Mouse (Mus musculus) central nervous system, embryonic 18 days (tissue): Measurements from ENCODE around the gene H2-M10.6. TPM values are rescaled to one million over a fixed set of nuclear protein-coding genes. Genes with fewer than 3 reads are reported as not detected.

Experiments used
- polyA plus RNA-seq: library from polyadenylated mRNA; depleted of rRNA; stranded (reverse); fragments of >200 nt; gene quantifications from 2 replicates; pipeline ENCODE4 v1.2.3, GENCODE M21; 2012; rRNA removed

H2-M10.6 gene
- not detected in 2 replicates for polyA plus RNA-seq

DNA sequence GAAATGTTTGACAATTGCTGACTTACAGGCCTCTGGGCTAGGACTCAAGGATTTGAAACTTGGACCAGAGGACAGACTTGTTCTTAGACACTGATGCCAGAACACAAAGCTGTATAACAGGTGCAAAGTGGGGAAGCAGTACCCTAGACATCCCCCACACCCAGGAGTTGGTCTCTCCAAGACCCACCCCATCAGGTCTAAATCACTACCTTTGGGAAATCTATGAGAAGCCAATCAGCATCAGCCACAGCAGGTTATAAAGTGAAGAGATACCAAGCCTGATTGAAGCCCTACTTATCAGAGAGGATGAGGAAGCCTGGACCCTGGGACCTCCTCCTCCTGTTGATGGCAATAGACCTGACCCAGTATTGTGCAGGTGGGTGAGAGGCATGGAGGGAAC lies at the start of gene H2-M10.6:
H2-M10.6 (plus strand) TSS at position 301 of the 400 bp plus-strand sequence.

GRCm38 (mm10) chr17:36772610-36773009 lies 39.4 kb upstream of the H2-M10.6 start, which contains the start of gene H2-M10.5:
Gene H2-M10.5 (plus strand): TSS chr17:36772910.

GRCm38 (mm10) chr17:36836874-36837647 lies 25.1 kb downstream of the H2-M10.6 start, which contains the start of gene Trim26:
Gene Trim26 (plus strand): TSS chr17:36837134.

Other genes starting within 250 kb of the H2-M10.6 start
- not detected in 2 replicates for gene H2-M9, start 169.5 kb upstream of the H2-M10.6 start, polyA plus RNA-seq
- gene H2-M1, start 140.0 kb upstream of the H2-M10.6 start, polyA plus RNA-seq, result not detected in 2 replicates
- gene H2-M10.5, start 39.3 kb upstream of the H2-M10.6 start, polyA plus RNA-seq, result not detected in 2 replicates
- gene Trim26, start 25.0 kb downstream of the H2-M10.6 start, polyA plus RNA-seq, result 27.3 and 28.2 TPM in 2 replicates
- gene Trim15, start 55.0 kb downstream of the H2-M10.6 start, polyA plus RNA-seq, result 0.43 and 3.0 TPM in 2 replicates
- 0.05 TPM in 2 replicates for gene Trim10, start 57.4 kb downstream of the H2-M10.6 start, polyA plus RNA-seq
- gene Trim40, start 78.0 kb downstream of the H2-M10.6 start, polyA plus RNA-seq, result 0.15 and 0.21 TPM in 2 replicates
- not detected in 2 replicates for gene Trim31, start 85.9 kb downstream of the H2-M10.6 start, polyA plus RNA-seq
- gene Rnf39, start 130.7 kb downstream of the H2-M10.6 start, polyA plus RNA-seq, result 1.5 and 2.0 TPM in 2 replicates
- 154 and 160 TPM in 2 replicates for gene Ppp1r11, start 139.6 kb downstream of the H2-M10.6 start, polyA plus RNA-seq
- 42.6 and 42.9 TPM in 2 replicates for gene Znrd1, start 146.4 kb downstream of the H2-M10.6 start, polyA plus RNA-seq
- 4.1 and 4.6 TPM in 2 replicates for gene Znrd1as, start 146.4 kb downstream of the H2-M10.6 start, polyA plus RNA-seq
- gene 2410137M14Rik, start 169.1 kb downstream of the H2-M10.6 start, polyA plus RNA-seq, result 1.6 and 1.9 TPM in 2 replicates
- gene H2-M5, start 177.4 kb downstream of the H2-M10.6 start, polyA plus RNA-seq, result 13.8 and 14.5 TPM in 2 replicates
- gene Zfp57, start 189.0 kb downstream of the H2-M10.6 start, polyA plus RNA-seq, result 444 and 477 TPM in 2 replicates
- 0.08 and 0.11 TPM in 2 replicates for gene Mog, start 211.2 kb downstream of the H2-M10.6 start, polyA plus RNA-seq
- gene Gabbr1, start 233.8 kb downstream of the H2-M10.6 start, polyA plus RNA-seq, result 279 and 285 TPM in 2 replicates